Mouse (Mus musculus): ENCODE results near the gene Olig1. TPM values are rescaled to one million over a fixed set of nuclear protein-coding genes. Genes with fewer than 3 reads are reported as not detected.

The Olig1 gene
- 0.03 and 0.06 TPM in 2 replicates for polyA plus RNA-seq (2012; rRNA removed)

GRCm38 (mm10) chr16:91269468-91270211 is at the start of gene Olig1:
TSS of gene Olig1 (plus strand) at chr16:91269772.

DNA sequence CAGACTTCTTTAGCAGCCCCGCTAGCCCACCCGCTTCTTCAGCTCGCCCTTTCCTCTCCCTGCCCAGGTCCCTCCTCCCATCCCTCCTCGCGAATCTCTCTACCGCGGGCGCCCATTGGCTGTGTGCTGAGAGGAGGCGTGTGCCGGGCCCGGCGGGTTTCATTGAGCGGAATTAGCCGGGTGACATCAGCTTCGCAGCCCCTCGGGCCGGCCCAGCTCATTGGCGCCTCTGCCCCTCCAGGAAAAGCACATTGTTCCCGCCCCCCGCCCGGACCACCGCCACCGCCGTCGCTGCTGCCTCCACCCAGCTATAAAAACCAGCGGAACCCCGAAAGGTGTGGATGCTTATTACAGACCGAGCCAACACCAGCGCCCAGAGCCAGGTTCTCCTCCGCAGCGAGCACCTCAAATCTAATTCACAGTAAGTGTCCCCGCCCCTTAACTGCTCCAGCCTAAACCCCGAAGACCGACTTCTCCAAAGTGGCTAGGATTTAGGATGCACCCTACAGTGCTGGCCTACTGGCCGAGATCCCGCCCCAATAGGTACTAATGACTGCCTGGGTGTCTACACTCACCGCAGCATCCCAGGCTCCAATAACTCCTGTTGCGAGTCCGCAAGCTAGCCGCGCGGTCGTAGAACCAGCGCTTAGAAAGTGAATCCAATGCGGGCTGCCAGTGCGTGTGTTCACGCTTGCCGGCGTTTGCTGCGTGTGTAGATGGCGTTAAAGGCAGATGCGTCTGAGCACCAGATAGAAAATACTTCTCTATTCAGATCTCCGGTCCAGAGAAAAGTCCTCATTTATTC is 44.1 kb upstream of the Olig1 start, which contains the start of gene Olig2:
TSS of gene Olig2 (plus strand) at position 225 of the 805 bp plus-strand sequence.

Other genes with a start within 250 kb of the Olig1 start
- 1.8 and 2.2 TPM in 2 replicates for gene Paxbp1, start 225.2 kb upstream of the Olig1 start, polyA plus RNA-seq (2012; rRNA removed)
- 0.24 and 0.68 TPM in 2 replicates for gene 4932438H23Rik, start 174.7 kb upstream of the Olig1 start, polyA plus RNA-seq (2012; rRNA removed)
- gene Olig2, start 44.3 kb upstream of the Olig1 start, polyA plus RNA-seq (2012; rRNA removed): not detected in 2 replicates
- gene Ifnar2, start 103.0 kb downstream of the Olig1 start, polyA plus RNA-seq (2012; rRNA removed): 12.6 and 21.5 TPM in 2 replicates
- not detected in 2 replicates for gene Gm21970, start 121.9 kb downstream of the Olig1 start, polyA plus RNA-seq (2012; rRNA removed)
- 12.6 and 13.5 TPM in 2 replicates for gene Il10rb, start 136.4 kb downstream of the Olig1 start, polyA plus RNA-seq (2012; rRNA removed)
- gene Ifnar1, start 215.5 kb downstream of the Olig1 start, polyA plus RNA-seq (2012; rRNA removed): 3.4 and 4.3 TPM in 2 replicates